Mouse (Mus musculus) myocyte (in vitro differentiated cells): ENCODE measurements around the gene Zdhhc1.

Source experiments
- CEBPB ChIP-seq: IDR thresholded peaks from 2 replicates; pipeline ENCODE4 v1.6.1; 2011; ENCODE audit warnings: mild to moderate bottlenecking, moderate library complexity; ENCODE audit not compliant: poor library complexity, insufficient read depth, severe bottlenecking
- E2F4 ChIP-seq: IDR thresholded peaks from one replicate; pipeline ENCODE4 v1.6.1; 2011; ENCODE audit warnings: mild to moderate bottlenecking, control low read depth, moderate library complexity; ENCODE audit not compliant: insufficient read depth
- MAX ChIP-seq: IDR thresholded peaks from one replicate; pipeline ENCODE4 v1.6.1; 2011; ENCODE audit warnings: low read depth, mild to moderate bottlenecking, control low read depth
- MYOD1 ChIP-seq, 3 experiments: IDR thresholded peaks; one replicate each; pipeline ENCODE4 v1.6.1; 2011; ENCODE audit warnings: control low read depth in 2 of 3, low read depth in 2 of 3, mild to moderate bottlenecking in 2 of 3, moderate library complexity in 1 of 3; ENCODE audit not compliant: insufficient read length in 2 of 3, control insufficient read depth in 1 of 3
- MYOG ChIP-seq, 3 experiments: IDR thresholded peaks; one replicate each; pipeline ENCODE4 v1.6.1; 2011; ENCODE audit warnings: control low read depth in 2 of 3, low read depth in 2 of 3, mild to moderate bottlenecking in 2 of 3; ENCODE audit not compliant: insufficient read length in 2 of 3, control insufficient read depth in 1 of 3, insufficient read depth in 1 of 3
- POLR2A ChIP-seq: IDR thresholded peaks from one replicate; pipeline ENCODE4 v1.6.1; 2011; ENCODE audit warnings: low read depth, mild to moderate bottlenecking, control low read depth, moderate library complexity; ENCODE audit not compliant: insufficient read length
- REST ChIP-seq: IDR thresholded peaks from one replicate; pipeline ENCODE4 v1.6.1; 2011; ENCODE audit warnings: mild to moderate bottlenecking, control low read depth, moderate library complexity; ENCODE audit not compliant: insufficient read depth, insufficient read length
- USF1 ChIP-seq: IDR thresholded peaks from one replicate; pipeline ENCODE4 v1.6.1; 2011; ENCODE audit warnings: low read depth, mild to moderate bottlenecking, control low read depth, moderate library complexity

DNA sequence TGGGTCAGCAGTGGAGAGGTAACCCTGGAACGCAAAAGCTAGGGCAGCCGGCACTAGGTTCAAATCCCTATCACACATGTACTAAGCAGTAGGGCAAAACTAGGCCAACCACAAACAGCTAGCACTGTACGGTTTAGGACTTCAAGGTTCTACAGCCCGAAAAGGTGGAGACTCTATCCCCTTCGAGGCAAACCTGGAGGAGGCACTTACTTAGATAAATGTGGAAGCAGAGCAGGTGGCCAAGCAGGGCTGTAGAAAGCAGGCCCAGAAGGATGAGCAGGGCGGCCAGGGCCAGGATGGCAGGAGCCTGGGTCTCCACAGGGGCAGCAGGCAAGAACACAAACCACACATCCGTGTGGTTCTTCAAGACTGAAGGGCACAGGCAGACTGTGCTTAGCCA is 20.5 kb downstream of the Zdhhc1 start:
- TF ChIP-seq POLR2A (no peak), CEBPB (no peak), USF1 (no peak), REST (no peak), E2F4 (no peak), MYOD1 (IDR thresholded peaks at IDR 0.05; ENCODE audit: control insufficient read depth in 1 of 3, insufficient read length in 2 of 3, low read depth in 2 of 3) (no peak), MAX (no peak), MYOG (IDR thresholded peaks at IDR 0.05; ENCODE audit: control insufficient read depth in 1 of 3, insufficient read depth in 1 of 3, insufficient read length in 2 of 3, low read depth in 2 of 3) (no peak)
